Mouse (Mus musculus): ENCODE measurements at regions not wholly inside any gene's neighbourhood (a gene's known extent, or its start where the extent isn't known, plus 50 kb on each side); places are given as distances from the start of the nearest gene placed in this dataset.
A peak's percentile ranks its signal among the peaks of the same experiment; 100 is the strongest.

DNA sequence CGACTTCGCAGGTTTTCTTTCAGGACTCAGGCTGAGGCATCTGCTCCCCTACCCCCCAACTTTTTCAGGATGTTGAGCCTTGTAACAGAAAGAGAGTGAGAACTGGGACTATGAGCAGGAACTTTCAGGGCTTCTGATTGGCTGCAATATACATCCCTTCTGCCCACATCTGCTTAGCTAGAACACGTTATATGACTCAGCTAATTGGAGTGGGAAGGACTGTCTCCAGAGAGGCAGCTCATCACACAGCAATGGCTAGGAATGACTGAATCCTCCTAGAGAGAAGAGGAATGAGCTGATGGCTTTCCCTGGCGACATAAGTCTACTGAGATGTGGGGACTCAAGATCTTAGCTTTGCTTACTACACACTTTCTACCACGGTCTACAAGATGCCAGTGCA lies 208.8 kb downstream of the Pdcd6ip start:
- no peak for DNase-seq
- intact Hi-C loops (cut with DNase I), result no loop called here

- intact Hi-C loops (cut with DNase I), result no loop called here
- DNase-seq, result no peak
Measured at GRCm38 (mm10) chr9:113496176-113496732, 211.8 kb downstream of the Pdcd6ip start.

GRCm38 (mm10) chr9:113488651-113489050 lies 219.4 kb downstream of the Pdcd6ip start:
- DNase-seq, result no peak
- intact Hi-C loops (cut with DNase I), result no loop called here

DNA sequence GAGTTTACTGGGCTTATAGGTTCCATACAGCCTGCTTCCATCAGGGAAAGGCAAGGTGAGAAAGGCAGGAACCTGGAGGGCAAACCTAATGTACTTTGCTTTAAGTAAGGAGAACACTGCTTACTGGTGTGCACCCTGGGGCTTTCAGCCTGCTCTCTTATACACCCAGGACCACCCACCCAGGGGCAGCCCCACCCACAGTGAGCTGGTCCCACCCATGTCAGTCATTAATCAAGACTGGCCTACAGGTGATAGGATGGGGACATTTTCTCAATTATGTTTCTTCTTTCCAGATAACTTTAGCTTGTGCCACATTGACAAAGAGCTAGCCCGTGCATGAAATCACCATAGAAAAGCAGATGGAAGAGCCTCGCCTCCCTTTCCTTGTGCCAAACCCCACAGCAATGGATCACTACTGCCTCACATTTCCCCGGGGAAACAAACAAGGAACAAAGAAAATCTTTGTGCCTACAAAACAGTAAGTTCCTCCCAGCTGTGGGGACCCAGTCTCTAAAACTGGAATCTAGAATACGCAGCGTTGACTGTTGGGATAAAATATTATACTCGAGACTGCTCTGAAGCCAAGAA lies 221.5 kb downstream of the Pdcd6ip start:
- intact Hi-C loops (cut with DNase I), result no loop called here
- no peak for DNase-seq

DNA sequence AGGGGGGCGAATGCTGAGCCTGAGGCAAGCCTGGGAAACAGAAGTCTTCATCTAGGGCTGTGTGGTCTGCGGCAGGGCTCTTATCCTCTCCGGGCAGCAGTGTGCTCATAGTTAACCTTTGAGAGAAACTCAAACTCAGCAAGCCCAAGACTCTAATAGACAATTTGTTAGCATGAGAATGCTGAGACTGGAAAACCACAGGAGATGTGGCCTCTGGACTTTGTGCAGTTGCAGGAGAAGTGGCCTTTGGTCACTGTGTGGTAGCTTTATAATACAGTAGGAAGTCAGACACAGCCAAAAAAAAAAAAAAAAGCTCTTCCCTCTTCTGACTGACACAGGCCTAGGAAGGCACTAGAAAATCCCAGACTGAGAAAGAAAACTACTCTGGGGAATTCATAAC lies 228.2 kb downstream of the Pdcd6ip start:
- intact Hi-C loops (cut with DNase I), result no loop called here

DNA sequence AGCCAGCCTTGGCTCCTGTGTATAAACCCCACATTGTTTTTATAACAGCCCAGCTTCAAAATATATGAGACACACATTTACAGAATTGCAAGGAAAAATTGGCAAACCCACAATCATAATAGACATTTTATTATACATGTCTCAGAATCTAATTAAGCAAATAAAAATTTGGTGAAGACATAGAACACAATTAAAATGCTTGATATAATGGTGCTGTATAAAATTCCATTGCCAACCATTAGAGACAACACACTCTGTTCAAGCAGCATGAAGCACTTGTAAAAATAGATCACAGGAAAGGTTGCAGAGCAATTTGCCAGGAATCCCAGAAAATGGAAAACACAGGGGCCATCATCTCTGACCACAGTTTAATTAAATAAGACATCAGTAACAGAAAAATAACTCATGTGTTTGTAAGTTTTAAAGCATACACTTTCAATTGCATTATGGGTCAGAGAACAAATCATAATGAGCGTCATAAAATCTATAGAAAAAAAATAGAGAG lies 229.2 kb downstream of the Pdcd6ip start:
- intact Hi-C loops (cut with DNase I), result no loop called here
- DNase-seq, result no peak

More for the DNA sequence above, 228.2 kb downstream of the Pdcd6ip start:
- no peak for DNase-seq

DNA sequence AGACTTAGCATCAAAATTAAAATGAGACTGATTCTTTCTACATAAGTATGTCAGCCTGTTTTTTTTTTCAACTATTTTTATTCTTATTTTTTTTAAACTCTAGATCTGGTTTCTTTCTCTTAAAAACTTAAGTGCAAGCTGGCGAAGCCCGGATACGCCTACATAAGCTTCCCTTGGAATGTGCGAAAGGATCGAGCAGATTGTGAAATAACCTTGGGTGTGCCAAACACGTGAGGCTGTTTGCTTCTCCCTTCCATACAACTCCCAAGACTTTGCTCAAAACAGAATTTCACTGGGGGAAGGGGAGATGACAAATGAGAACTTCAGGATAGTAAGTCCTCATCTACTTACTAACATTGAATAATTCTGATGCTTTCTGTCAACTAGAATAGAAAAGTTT lies 236.3 kb downstream of the Pdcd6ip start:
- no peak for DNase-seq
- intact Hi-C loops (cut with DNase I), result no loop called here

DNA sequence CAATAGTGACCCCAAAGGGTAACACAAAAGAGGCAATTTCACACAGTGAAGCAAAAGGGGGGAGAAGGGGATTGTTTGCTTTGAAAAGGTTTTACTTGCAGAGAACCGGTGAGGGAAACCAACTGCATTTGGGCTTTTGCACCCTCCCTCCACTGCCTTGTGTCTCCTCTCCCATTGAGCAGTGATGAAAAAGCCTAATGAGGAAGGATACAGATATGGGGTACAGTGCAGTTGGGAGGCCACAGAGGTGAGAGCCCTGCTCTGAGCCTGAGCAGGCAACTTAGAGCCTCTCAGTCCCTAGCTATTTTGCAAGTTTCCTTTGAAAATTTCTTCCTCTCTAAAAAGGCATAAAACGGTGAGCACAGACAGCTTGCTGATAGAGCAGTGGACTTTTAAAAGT lies 245.2 kb downstream of the Pdcd6ip start:
- intact Hi-C loops (cut with DNase I), result no loop called here
- no peak for DNase-seq

DNA sequence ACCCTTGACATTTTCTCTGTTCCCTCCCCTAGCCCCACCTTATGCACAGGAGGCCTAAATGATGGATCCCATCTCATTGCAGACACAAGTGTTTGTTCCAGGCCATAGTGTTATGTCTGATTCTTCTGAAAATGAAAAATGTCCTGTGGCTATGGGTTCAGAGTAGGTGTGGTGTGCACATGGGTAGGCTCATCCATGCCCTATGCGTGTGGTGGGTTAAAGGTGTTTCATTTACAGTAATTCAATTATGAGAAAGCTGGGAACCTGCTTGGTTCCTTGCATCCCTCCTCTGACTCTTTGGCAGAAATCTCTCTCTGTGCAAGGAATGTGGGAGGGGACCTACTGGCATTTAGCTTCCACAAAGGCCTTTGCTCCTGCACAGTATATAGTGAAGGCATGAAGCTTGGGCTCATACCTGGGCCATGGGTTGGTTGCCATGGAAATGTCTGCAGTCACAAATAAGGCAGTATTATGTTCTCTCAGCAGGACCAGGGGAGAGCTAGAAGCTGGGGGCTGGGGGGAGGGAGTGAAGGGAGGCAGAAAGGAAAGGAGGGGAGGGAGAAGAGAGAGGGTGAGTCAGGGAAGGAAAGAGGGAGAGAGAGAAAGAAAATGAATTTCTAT lies 245.7 kb downstream of the Pdcd6ip start:
- no peak for DNase-seq
- intact Hi-C loops (cut with DNase I), result no loop called here

DNA sequence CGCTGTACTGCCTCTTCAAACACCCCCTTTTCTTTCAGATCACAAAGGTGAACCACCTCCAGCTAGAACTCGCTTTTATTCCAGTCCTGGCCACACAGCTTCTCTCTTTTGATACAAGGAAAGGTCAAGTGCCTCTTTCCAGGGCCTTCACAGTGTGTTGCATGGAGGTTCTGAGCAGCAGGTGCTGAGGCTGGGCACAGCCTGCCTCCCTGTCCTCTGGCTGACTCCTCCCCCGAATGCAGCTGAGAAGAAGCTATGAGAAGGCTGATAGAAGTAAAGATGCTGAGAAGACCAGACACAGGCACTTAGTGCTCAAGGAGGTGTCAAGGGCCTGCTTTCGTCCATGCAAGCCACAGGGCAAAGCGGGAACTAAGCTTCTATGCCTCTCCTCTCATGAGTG lies 248.2 kb downstream of the Pdcd6ip start:
- no peak for DNase-seq

GRCm38 (mm10) chr9:113459221-113459620 lies 248.8 kb downstream of the Pdcd6ip start:
- intact Hi-C loops (cut with DNase I), result loop anchor here (10.0 kb wide), 1 partner anchor 186 kb away; no protein-coding TSS in a partner anchor

More for the DNA sequence above, 248.2 kb downstream of the Pdcd6ip start:
- intact Hi-C loops (cut with DNase I), result loop anchor here (10.0 kb wide), 1 partner anchor 185 kb away; no protein-coding TSS in a partner anchor

GRCm38 (mm10) chr9:113458741-113459154 lies 249.3 kb downstream of the Pdcd6ip start:
- no peak for DNase-seq

More at GRCm38 (mm10) chr9:113459221-113459620, 248.8 kb downstream of the Pdcd6ip start:
- DNase-seq, result no peak

DNA sequence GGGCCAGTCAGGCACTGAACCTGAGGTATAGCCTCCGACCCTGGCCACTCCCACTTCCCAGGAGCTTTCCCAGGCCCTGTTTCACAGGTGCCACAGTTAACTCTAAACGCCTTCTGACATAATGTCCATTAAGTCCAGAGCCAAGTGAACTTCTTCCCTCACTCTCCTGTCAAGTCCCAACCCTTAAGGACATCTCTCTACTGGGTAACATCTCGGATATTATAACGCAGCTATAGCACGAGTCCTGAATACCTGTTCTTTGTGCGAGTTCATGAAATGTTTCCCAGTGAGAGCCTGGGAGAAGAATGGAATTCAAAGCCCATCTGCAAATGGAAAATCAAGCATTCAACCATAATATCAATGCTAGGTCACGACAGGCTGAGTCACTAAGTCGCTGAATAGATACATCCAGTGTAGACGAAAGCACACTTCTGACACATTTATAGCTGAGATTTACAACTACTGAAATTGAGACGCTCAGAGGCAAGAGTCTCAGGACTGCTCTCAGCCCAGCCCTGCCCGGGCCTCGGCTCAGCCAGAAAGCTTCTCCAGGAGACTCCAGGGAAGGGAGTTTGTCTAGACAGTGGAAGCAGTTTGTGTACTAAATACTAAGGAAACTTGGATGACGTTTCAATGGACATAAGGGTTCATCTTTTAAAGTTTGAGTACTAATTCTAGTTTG lies 250.7 kb downstream of the Pdcd6ip start:
- DNase-seq, result no peak
- intact Hi-C loops (cut with DNase I), result loop anchor here (10.0 kb wide), 1 partner anchor 187 kb away; no protein-coding TSS in a partner anchor

More at GRCm38 (mm10) chr9:113458741-113459154, 249.3 kb downstream of the Pdcd6ip start:
- intact Hi-C loops (cut with DNase I), result loop anchor here (10.0 kb wide), 1 partner anchor 186 kb away; no protein-coding TSS in a partner anchor

DNA sequence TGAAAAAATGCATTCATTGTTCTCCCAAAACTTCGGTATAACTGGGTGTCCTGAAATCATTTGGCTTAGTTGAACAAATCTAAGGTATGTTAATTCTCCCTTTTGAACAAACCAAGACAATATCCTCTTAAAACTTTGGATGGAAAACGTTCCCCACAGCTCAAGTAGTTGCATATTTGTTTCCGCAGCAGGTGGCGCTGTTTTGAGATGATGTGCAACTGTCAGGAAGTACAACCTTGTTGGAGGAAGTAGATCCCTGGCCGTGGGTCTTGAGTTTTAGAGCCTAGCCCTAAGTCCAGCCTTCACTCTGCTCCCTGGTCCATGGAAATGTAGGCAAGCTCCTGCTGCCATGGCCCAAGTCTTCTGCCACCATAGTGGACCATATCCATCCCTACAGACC lies 252.5 kb downstream of the Pdcd6ip start:
- intact Hi-C loops (cut with DNase I), result loop anchor here (10.0 kb wide), 1 partner anchor 189 kb away; no protein-coding TSS in a partner anchor
- no peak for DNase-seq

- no peak for DNase-seq
- intact Hi-C loops (cut with DNase I), result loop anchor here (10.0 kb wide), 1 partner anchor 192 kb away; no protein-coding TSS in a partner anchor
Measured at GRCm38 (mm10) chr9:113453231-113453630, 254.8 kb downstream of the Pdcd6ip start.

DNA sequence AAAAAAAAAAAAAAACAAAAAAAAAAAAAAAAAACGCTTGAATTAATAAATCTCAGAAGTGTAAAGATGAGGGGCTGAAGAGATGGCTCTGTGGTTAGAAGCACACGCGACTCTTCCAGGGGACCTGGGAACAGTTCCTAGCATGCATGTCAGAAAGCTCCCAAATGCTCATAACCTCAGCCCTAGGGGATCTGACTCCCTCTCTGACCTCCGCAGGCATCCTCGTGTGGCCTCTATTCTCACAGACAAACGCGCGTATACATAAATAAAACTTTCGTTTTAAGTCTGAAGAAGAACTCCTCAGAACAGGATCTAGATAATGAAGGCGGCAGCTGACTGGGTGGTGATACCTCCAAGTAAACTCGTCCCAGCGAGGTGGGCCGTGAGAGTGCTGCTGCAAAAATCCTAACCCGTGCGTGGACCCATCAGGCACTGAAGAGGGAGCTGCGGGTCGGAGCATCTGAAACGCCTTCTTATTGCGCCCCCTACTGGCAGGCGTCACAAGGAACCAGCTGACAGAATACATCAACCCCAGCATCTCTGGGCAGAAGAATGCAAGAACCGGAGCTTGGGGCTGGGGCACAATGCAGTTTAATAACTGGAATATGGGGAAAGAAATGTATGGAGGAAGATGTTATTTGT lies 266.2 kb downstream of the Pdcd6ip start:
- intact Hi-C loops (cut with DNase I), result no loop called here
- DNase-seq, result peak; percentile 42 to 53

DNA sequence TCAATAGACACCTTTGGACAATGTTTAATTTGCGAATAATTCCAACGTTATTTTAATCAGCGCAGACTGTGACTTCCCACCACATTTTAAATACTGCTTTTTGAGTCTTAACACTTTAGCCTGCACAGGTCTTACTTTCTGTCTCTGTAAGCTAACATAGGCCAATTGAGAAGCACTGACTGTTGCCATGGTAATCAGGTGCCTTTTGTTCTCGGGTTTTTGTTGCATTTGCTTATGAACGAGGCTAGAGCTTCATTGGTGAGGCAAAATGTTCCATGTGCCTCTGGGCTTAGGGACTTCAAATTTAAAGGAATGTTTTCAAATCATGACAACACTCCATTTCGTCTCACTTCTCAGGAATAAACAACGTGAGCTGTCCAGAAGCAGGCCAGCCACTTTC lies 269.7 kb downstream of the Pdcd6ip start:
- no peak for DNase-seq
- intact Hi-C loops (cut with DNase I), result no loop called here

DNA sequence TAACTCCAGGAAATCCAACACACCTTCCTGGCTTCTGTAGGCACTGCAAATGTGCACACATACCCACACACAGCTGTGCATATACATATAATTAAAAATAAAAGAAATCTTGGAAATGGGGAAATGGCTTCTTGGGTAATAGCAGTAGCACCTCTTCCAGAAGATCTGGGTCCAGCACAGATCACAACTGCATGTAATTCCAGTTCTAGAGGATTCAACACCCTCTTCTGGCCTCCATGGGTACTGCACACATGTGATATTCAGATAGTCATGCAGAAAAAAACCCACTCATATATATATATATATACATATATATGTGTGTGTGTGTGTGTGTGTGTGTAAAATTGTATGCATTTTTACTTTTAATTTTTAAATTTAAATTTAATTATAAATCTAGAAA lies 272.1 kb downstream of the Pdcd6ip start:
- no peak for DNase-seq
- intact Hi-C loops (cut with DNase I), result no loop called here

GRCm38 (mm10) chr9:113433424-113433823 lies 274.6 kb downstream of the Pdcd6ip start:
- intact Hi-C loops (cut with DNase I), result no loop called here
- no peak for DNase-seq

DNA sequence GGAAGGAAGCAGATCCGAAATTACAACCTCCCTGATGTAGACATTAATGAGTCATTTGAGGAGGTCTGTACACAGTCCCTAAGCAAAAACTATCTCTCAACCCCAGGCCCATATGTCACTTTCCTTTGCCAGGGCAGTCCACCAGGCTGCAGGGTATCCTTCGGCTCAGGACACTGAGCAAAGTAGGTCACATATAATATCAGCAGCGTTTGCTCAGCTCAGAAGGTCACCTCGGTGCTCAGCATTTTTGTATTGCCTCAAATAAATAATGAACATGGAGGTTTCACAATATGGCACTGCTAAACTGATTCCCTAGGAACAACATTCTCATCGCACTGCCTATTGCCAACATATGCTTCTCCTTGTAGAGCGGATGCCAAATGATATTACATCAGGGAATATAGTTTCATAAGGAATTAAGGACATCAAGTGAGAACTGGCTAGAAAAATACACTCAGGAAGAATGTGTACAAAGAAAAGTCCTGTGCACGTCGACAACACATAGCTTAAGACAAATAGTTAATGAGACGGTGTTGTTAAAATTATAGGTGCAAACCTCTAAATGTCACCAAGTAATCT lies 275.4 kb downstream of the Pdcd6ip start:
- no peak for DNase-seq
- intact Hi-C loops (cut with DNase I), result no loop called here

Measured in gastrocnemius, postnatal 36 days (tissue).